Mouse (Mus musculus): Measurements from ENCODE around the gene Rgs18.

The Rgs18 gene

DNA sequence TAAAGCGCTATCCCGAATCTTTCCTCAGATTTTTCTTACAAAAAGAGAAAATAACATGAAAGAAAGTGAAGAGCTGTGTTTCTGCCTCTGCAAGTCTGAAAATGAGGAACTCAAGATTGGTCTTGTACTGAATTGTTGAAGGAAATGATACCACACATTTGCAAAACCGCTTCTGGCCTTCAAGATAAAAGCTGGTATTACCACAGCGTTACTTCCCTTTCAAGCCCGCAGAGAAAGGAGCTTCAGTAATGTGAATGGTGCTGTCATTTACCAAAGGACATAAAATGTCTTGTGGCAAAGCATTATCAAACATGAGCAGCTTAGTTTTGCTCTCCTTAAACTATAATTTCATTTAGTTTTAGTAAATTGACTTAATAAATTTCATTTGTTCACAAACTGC, at the start of gene Rgs18:
TSS of gene Rgs18 (minus strand) at position 105 of the 400 bp plus-strand sequence.
- no peak for DNase-seq (ENCODE audit: low read depth, low spot score)

DNA sequence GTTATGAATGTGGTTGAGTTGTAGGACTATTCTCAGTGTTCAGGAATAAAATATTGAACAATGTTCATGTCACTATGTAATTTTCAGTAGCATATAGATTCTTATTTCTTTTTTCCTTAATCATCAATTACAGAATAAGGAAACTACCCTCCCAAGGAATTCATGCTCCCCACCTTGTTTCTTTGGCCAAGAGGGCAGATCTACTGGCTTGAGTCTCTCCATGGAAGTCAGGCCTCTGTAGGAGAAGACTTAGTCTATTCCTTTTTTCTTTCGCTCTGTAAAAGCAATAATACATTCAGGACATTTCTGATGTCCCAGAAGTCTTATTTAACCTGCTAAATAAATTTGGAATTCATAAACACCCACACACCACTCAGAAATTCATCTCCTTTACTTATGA, 841 bp downstream of the Rgs18 start:
- no peak for DNase-seq (ENCODE audit: low read depth, low spot score)

DNA sequence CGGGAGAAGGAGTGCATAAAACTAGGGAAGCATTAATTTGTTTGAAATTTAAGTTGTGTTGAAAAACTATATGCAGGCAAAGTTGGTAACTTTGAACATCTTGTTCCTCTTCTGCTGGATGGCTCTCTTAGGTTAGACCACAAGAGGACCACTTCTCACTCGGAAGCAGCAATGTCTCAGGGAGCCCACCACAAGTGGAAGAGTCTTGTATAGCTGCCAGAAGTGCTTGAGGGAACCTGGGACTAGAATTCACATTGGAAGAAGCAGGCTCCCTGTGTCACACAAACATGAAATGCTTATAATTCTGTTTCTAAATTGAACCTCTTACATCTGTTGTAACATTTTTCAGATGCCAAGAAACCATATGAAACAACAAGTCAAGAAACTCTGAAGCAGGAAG, 9.0 kb downstream of the Rgs18 start:
- no peak for DNase-seq (ENCODE audit: low read depth, low spot score)

DNA sequence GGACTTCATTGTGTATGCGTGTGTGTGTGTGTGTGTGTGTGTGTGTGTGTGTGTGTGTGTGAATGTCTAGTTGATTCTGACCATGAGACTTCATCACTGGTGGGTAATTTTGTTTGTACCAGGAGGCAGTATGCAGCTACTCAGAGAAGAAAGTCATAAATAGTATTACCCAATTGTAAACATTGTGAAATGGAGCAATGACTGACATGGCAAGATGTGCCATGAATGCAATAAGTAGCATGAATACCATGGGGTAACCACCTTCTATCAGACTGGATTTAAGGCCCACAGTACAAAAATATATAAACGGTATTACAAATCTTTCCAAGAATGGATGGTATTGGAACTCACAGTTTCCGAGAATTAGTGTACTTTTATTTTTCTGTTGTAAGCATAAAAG, 14.4 kb downstream of the Rgs18 start:
- DNase-seq (ENCODE audit: low read depth, low spot score), result no peak

DNA sequence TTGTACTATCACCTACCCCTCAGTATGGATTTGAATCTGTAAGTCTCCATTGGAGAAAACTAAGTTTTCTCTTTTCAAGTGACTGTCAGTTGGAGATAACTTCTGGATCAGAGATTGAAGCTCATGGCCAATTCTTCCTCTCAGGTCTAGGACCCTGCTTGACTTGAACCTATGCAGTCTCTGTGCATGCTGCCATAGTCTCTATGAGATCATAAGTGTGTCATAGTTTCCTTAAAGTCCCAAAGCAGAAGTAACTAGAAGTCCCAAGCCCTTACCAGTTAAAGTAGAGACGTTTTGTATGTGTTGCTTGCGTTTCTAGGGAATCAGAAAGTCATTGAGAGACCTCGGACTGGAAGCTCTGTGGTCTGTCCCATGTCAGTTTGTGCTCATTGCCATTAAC, 24.5 kb downstream of the Rgs18 start:
- DNase-seq (ENCODE audit: low read depth, low spot score), result no peak

DNA sequence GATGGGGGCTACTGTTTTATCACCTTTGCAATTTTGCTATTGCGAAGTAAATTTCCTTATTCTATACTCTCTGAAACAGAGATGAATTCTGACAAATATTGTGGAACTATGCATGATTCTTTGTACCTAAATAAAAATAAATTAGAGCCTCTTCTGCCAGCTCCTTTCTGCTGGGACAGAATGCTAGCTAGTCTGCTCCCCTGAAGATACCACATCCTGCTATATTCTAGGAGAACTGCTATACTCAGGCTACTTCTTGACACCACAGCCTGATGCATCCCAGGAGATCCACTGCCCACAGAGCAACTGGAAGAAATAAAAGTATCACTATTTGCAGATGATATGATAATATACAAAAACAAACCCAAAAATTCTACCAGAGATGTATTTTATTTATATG, 29.1 kb downstream of the Rgs18 start:
- no peak for DNase-seq (ENCODE audit: low read depth, low spot score)

DNA sequence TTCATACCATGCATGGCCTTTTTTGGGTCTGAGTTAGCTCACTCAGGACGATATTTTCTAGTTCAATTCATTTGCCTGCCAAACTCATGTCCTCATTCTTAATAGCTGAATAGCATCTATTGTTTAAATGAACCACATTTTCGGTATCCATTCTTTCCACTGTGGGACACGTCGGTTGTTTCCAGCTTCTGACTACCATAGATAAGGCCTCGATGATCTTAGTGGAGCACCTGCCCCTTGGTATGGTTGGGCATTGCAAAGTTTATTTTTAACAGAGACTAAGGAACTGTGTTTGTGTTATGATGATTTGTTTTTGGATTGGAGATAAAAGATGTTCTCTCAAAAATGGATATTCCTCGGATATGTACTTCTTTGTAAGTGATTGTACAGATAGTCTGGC, 37.5 kb downstream of the Rgs18 start:
- DNase-seq (ENCODE audit: low read depth, low spot score), result no peak

DNA sequence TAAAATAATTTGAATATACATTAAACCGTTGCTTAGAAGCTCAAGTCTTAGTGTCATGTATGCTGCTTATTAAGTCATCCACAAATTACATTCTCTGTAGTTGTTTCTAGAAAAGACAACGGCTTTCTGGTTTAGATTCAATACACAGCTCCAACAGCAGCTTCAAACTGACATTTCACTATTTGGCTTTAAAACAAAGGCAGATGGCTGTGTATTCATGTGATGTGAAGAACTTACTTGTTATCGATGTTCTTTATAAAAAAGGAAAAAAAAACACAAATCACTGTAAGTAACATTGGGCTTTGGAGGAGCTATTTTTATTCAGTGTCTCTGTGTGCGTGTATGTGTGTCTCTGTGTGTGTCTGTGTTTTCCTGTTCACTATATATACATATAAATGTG, 54.5 kb downstream of the Rgs18 start:
- no peak for DNase-seq (ENCODE audit: low read depth, low spot score)

DNA sequence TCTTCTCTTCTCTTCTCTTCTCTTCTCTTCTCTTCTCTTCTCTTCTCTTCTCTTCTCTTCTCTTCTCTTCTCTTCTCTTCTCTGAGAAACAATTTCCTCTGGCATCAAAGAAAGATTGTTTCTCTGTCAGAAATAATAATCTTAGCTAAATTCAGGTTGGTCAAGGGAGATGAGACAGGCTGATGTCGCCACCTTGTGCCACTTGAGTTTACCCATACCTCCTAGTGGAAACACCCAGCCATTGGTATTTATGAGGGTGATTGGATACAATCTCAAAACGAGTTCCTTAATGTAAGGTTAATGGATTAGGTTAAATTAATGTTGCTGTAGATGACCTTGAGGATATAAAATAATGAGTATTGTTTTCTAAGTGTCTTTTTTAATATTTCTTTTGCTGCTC, 70.9 kb downstream of the Rgs18 start:
- DNase-seq (ENCODE audit: low read depth, low spot score), result no peak
